Mouse (Mus musculus) right cerebral cortex, postnatal 25 days (tissue): Measurements from ENCODE around the gene Tdrd1.
A peak's percentile ranks its signal among the peaks of the same experiment; 100 is the strongest.

Source experiments
- DNase-seq: peaks from one replicate; pipeline ENCODE4 v3.0.0; 2022

Gene Tdrd1

DNA sequence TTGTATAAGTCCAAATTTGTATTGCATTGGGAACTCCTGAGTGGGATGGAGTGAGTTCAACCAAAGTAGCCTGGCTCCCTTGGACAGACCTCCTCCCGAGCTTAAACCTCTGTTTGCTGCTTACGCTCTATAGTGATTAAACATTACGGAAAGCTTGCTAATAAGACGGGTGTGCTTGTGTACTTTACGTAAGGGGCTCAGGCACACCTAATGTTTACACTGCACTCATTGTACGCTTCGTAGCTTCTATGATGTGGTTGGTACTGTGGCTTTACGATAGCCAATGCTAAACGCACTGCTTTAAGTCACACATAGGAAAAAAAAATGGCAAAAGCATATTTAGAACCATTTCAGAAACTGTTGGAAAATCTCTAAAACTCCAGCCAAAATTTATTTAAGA is 3.3 kb downstream of the Tdrd1 start:
- no peak for DNase-seq

DNA sequence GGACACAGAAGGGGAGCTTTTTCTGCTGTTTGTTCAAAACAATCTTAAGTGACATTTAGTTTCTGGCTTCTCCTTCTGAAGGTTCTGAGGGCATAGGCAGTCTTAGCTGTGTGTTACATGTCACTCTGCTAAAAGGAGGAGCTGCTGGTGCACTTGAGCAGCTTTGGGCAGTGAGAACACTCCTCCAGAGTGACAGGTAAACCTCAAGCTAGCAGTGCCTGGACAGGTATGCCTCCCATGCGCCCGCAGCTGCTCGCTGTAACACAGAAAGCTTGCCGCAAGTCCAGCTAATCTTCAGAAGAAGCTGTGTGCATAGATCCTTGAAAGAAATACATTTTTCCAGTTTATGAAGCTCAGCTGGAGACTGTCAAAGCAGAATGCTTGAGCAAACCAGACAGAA is 4.2 kb downstream of the Tdrd1 start:
- no peak for DNase-seq

DNA sequence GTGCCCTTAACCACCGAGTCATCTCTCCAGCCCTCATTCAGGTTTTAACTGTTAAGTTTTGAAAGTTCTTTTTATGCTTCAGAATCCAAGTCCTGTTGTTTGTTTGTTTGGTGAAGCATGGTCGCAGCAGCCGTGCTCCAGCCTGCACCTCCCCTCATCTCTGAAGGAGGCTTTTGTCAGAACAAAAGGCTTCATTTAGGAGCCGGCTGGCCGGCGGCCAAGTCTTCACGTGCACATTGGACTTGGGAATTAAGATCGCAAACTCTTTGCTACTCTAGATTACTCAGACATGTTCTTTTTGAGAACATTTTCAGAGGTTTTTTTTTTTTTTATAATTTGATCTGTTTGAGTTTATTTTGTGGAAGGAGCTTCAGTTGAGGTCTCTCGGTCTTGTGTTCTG is 9.3 kb downstream of the Tdrd1 start:
- no peak for DNase-seq

DNA sequence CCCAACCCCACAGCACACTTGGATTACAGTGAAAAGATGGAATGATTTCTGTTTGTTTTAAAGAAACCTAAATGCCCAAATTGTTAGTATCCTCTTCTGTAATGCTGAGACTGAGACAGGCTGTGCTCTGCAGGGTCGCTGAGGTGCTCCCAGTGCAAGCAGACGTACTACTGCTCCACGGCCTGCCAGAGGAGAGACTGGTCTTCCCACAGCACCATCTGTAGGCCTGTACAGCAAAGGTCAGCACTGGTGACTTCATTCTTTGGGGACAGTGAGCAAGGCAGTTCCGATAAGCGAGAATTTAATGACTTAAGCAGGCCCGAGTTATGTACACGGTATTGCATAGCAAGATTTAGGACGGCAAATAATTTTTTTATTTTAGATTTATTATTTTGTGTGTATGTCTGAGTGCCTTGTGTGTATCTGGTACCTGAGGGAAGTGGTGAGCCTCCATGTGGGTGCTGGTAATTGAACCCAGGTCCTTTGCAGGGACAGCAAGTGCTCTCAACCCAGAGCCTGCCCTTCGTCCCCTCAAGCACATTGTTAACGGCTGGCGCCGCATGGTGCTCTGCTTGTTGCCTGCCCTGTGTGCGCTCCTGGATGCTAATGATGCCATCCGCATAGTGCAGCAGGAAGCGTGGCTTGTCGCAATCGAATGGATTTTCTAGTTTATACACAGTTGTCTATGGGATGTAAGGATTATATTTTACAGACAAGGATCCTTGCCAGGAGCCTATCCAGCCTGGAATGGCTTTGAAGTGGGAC is 13.1 kb downstream of the Tdrd1 start:
- DNase-seq, result no peak

DNA sequence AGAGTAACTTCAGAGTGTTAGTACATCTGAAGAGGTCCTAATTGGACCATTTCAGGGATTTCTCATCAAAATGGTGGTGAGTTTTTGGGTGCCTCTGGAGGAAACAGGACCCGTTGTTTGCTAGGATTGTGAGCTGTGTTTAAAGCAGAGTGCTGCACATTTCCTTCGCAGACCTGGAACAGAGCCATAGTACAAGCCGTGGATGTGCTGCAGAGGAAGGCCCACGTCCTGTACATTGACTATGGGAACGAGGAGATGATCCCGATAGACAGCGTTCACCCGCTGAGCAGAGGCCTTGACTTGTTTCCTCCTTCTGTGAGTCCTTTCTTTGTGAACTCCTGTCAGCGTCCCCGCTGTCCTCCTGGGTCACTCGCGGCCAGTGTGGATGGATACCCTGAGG is 17.0 kb downstream of the Tdrd1 start:
- no peak for DNase-seq

DNA sequence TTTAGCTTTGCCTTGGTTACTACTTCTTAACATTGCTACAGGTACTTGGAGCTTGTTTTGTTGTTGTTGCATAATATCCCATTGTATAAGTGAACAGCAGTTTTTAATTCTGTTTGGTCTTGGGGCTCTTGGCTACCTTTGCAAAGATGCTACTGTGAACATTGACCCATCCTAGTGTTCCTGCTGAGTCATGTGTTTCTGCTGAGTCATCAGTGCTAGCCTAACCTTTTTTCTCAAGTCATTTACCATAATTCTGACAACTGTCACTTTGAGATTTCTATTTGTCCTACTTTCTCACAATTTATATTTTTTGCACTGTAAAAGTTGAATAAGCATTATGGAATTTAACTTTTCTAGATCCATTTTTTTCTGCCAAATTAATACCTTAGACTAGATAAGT is 26.6 kb downstream of the Tdrd1 start:
- no peak for DNase-seq

DNA sequence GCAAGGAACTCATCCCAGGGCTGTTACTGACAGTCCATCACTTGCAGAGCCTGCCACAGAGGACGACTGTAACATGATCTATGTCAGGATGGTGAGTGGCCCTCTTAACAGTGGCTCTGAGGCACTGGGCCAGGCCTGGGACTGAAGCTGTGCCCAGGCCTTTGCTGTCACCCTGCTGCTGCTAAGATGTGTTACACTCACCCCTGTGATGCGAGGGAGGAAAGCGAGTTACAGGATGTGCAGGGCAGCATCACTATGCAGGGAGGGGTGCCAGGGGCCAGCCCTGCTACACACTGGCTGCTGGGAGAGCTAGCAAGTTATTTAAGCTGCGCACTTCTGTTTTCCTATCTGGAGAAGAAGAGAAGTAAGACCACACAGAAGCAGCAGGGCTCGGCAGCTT is 30.4 kb downstream of the Tdrd1 start:
- DNase-seq, result no peak

DNA sequence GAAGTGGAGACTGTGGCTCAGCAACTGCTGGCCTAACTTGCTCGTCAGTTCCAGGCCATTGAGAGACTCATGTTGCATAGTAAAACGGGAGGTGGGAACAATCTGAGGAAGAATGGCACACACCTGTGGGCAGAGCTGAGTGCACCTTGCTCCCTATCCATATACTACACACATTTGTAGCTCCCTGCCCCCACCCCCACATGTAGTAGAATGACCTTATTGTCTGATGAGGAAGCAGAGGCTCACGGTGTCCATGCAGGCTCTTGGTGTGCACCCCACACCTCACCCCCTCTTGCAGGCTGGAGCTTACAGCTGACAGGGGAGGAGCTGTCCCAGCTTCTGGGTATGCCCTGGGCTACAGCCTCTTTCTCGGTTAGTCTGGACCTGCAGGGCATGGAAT is 41.7 kb downstream of the Tdrd1 start:
- DNase-seq, result no peak

DNA sequence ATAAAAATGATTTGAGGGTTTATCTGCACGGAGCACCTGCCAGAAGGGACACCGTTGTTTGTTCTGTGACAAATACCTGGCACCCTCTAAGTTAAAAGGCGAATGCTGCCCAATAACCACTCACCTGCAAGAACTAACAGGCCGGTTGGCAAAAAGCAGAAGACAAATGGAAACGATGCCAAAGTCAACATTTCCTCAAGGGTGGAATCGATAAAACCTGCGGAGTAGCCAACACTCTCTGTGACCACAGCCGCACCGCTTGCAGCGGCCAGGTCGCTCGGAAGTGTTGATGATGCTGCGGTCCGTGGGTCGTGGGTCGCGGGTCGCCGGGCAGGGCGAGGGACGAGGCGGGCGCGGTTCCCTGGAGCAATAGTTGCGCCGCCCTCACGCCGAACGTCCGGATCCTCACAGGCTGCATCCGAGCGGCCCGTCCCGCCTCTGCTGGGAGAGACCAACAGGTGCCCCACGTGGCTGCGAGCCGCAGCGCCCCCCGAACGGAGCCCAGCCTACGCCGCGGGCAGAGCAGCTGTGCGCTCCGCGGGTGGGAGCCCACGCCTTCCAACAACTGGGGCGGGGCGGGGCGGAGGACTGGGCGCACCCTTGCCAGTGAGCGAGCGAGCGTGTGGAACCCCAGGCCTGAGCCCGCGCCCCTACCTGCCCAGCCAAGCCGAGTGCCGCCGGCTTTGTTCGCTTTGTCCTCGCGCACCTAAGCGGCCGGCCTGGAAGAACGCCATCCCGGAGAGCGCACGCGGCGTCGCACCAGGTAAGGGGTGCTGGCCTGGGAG is 48.0 kb downstream of the Tdrd1 start, which contains the start of gene Vwa2:
Gene Vwa2, plus strand, starts transcription at position 434 of the 785 bp plus-strand sequence.
- peak; percentile 36 for DNase-seq

DNA sequence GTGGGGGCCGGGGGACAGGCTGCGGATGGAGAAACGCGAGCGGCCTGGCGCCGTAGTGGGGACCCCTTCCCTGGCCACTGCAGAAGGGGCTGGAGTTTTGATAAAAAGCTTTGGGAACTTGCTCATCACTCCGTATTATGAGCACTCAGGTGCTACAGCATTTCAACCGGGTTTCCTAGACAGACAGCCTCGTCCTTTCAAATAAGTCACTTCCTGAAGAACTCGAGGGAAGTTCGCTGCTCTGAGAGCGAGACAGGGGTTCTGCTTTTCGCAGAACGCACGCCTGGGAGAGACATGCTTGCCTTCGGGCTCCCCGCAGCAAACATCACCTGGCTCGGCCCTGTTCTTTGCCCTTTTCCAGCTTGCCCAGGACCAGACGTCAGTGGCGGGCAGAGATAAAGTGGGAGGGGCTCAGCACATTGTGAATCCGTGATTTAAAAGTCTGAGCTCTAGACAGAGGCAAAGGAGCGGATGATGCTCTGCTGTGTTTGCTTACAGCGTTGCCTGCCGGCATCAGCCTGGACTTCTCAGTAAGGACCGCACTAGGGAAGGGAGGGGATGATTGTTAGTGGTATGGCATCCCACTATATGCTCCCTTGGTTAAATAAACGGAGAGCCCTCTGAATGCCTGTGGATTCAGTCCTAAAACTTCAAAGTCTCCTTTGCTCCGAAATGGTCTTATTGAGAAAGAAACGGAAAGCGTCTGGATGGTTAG is 48.7 kb downstream of the Tdrd1 start:
- no peak for DNase-seq

DNA sequence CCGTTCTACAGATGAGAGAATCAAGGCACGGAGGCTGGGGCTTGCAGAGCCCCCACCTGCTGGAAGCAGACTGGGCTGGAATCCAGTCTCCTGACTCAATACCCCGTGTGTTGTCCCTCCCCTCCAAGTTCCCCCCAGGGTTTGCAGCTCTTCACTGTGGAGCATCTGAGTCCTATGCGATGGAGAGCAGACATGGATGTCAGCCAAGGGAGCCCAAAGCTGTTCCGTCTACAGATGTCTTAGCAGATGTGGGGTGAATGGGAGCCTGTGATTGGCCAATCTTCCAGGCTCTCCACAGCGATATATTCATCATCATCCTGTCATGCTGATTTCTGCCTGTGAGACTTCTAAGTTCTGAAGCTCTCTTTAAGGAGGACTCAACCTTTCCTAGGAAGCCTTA is 51.4 kb downstream of the Tdrd1 start:
- DNase-seq, result no peak

DNA sequence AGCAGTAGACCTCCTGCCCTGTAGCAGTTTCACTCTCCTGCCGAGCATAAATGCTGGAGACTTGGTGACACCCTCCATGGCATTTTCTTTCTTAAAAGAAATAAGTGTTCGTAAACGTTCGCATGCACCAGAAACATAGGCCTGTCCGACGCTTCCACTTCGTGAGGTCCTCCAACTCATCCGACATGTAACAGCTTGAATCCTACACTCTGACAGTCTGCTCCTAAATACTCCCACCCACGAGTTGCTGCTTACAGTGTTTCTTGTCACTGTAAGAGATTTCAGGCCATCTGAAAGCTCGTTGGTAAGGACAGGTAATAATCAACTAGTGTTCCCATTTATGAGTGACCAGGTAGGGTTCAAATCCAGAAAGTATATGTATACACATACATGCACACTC is 61.9 kb downstream of the Tdrd1 start:
- no peak for DNase-seq

DNA sequence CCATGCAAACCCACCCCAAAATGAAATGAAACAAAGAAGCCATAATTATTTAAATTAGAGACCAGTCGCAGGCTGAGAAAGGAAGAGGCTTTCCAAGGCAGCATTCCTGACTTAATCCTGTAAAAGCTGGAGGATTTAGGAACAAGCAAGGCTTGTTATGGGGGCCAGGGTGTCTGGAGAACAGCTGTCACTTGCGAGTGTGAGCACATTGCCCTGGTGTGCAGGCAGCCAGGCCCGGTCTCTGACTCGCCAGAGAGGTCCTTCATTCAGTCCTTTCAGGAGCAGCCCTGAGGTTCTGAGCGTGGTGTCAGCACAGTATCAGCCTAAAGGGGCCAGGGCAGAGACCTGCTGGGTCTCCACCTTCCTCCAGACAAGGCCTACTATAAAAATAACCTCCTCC is 62.6 kb downstream of the Tdrd1 start:
- DNase-seq, result no peak

DNA sequence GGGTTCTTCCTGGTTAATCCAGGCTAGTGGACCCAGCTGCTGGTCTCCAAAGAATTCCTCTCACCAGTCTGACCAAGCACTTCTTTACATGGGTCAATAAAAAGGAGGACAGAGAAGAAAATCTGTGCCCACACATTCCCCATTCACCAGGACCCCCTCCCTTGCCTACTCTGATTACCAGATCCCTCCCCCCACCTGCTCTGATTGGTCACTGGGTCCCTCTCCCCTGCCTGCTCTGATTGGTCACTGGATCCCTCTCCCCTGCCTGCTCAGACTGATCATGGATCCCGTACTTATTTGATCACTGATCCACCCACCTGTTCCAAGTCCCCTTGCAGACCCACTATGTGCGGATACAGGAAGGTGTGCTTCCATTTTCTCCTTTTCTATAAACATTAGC is 65.4 kb downstream of the Tdrd1 start:
- DNase-seq, result no peak

DNA sequence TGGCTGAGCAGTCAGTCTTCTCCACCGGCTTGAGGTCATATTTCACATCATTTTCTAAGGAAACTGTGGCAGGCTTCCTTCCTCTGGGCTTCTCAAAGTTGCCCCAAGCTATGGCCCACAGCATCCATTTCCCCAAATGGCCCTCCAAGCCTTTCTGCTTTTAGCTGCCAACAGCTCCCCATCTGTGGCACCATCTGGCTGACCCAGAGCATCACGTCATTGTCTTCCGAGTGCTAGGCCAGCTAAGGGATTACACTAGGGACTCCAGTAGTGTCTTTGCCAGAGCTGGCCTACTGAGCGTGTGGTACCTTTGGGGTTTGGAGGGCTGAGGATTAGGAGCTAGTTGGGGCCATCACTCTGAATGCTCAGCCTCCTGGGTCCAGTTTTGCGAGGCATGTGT is 66.6 kb downstream of the Tdrd1 start:
- no peak for DNase-seq

DNA sequence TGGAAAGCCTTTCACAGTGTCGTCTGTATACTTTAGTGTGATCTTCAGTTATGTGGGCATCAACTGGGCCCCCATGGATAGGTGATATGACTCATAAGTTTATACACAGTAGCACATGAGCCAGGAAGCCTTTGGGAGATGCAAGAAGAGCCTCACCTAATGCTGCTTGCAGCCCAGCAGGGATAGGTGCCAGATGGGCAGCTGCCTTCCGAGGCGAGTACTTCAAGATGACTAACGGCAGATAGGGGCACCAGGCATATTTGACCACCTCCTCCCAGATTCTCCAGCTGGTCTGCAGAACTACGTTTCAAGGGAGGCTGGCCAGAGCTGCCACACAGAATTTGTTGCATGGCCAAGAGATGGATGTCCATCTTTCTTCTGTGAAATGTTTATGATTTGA is 67.3 kb downstream of the Tdrd1 start:
- DNase-seq, result no peak

DNA sequence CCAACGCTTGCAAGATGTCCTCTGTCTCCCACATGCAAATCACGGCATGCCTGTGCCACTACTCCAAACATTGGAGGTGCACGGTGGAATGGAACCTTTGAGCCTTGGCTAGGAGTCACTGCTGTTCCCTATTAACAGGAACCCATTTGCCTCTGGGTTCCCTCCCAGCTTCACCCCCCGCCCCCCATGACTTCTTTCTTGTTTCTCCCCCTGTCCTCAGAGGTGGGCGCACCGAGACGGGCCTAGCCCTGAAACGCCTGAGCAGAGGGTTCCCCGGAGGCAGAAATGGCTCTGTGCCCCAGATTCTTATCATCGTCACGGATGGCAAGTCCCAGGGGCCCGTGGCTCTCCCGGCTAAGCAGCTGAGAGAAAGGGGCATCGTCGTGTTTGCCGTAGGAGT is 71.6 kb downstream of the Tdrd1 start:
- no peak for DNase-seq

DNA sequence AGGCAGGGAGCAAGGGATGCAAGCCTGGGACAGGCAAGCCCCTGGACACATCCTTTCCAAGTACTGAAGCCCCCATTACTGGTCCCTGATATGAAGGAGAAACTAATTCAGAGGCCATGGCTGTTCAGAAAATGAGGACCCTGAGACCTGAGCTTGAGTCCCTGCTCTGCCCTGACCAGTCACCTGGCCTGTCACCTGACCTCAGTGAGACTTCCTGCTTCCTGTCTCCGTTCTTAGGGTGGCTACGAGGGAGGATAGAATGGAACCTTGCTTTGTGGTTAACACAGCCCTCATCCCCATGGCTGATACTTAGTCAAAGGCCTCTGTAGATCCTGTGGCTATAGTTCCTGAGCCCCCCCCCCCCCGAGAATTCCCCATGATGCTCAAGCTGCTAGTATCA is 78.1 kb downstream of the Tdrd1 start:
- DNase-seq, result no peak

DNA sequence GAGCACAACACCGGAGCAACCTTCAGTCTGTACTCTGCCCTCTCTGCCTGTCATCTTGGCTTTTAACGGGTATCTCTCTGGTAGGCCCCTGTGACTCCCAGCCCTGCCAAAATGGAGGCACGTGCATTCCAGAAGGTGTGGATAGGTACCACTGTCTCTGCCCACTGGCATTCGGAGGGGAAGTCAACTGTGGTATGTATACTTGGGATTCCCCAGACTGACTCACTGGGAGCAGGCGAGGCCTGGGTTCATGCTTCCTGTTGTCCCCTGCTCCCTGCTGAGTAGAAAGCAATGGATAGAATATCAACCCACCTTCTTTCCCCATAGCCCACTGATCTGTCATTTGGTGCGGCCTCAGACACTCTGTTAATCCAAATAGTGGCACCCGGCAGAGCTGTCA is 79.4 kb downstream of the Tdrd1 start:
- DNase-seq, result no peak

DNA sequence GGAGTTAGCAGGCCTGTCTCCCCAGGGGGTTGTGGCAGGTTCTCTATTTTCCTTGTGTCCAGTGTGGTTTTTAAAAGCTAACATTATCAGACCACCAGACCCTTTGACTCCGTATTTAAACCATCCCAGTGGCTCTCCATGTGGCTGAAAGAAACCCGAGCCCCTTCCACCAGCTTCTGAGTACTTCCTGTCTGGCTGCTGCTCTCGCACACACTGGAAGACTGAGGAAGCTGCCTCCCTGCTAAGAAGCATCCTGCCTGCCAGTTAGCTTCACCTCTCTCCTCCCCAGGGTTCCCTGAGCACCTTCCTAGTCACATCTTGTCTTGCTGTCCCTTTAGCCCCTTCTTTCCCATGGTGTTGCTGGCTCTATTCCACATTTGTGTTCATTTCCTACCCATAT is 81.8 kb downstream of the Tdrd1 start:
- no peak for DNase-seq

DNA sequence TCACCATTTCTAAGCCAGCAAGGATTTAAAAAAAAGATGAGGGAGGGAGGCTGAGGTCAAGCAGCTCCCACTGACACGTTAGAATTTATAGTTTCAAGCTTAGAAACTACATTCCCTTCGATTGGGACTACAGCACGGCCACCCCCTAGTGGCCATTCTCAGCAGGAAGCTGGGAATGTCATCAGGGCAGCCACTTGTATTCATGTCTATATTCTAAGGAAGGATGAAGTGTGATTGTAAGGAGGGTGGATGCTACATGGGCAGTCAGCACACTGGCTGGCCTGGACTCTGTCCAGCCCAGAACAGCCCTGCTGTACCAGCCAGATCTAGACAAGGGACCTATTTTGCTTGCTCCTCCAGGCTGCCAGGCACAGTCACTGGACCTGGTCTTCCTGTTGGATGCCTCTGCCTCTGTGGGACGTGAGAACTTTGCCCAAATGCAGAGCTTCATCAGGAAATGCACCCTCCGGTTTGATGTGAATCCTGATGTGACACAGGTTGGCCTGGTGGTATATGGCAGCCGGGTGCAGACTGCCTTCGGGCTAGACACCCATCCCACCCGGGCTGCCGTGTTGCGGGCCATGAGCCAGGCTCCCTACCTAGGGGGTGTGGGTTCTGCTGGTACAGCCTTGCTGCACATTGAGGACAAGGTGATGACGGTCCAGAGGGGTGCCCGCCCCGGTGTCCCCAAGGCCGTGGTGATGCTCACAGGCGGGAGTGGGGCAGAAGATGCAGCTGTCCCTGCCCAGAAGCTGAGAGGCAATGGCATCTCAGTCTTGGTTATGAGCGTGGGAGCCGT is 82.7 kb downstream of the Tdrd1 start:
- peak; percentile 22 for DNase-seq

DNA sequence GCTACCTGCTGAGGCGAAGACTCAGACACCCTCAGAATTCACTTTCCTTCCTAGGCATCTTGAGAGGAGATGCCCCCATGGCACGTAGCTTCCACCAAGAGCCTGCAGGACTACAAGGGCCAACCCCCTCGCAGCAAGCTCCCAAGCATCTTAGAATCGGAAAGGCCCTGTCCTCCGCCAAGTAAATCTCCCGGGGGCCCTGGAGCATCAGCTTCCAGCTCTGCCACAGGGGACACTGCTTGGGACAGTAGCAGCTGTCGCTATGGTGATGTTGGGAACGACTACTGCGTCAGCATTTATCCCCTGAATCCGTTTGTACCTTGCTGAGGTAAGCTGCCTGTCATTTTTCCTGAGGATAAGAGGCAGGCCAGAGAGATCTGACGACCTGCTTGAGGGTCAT is 84.6 kb downstream of the Tdrd1 start:
- no peak for DNase-seq

DNA sequence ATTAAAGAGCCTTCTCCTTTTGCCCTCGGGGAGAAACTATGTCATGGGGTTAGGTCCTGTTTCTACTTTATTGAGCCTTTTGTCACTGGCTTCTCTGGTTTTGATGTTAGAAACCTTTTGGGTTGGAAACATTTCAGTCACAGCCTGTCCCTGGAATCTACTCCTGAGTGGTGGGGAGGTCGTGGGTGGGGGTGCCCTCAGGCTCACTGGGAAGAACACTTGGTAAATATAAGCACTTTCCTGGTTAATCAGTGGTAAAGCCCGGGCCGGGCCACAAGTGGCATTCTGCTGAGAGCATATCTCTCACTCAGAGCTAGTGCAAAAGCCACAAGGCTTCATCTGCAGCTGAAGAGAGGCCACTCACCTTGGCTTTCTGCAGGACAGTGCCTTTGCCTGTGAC is 87.8 kb downstream of the Tdrd1 start:
- no peak for DNase-seq
